Mouse (Mus musculus) G1E (cell line): ENCODE results near the gene Upk1b.

Source experiments
- CTCF ChIP-seq: IDR thresholded peaks from 2 replicates; pipeline ENCODE4 v1.5.1; 2012; ENCODE audit warnings: low read depth, low read length, inconsistent platforms, mixed read lengths
- GATA1 ChIP-seq: IDR thresholded peaks from 2 replicates; pipeline ENCODE4 v1.6.1; 2012; ENCODE audit warnings: borderline replicate concordance, low read length, inconsistent platforms, mixed read lengths
- GATA2 ChIP-seq: IDR thresholded peaks from 2 replicates; pipeline ENCODE4 v1.6.1; 2012; ENCODE audit warnings: low read depth, low read length, inconsistent platforms, borderline replicate concordance
- POLR2AphosphoS5 ChIP-seq: IDR thresholded peaks from 2 replicates; pipeline ENCODE4 v1.6.1; 2012; ENCODE audit warnings: low read depth, low read length, inconsistent platforms; ENCODE audit not compliant: insufficient replicate concordance
- TAL1 ChIP-seq: conservative IDR thresholded peaks from 2 replicates; pipeline ENCODE4 v1.6.1; 2012; ENCODE audit warnings: low read depth, low read length, inconsistent platforms, mixed read lengths

- TF ChIP-seq TAL1, result no peak
- no peak for TF ChIP-seq CTCF
- TF ChIP-seq GATA1, result no peak
- no peak for TF ChIP-seq POLR2AphosphoS5
- TF ChIP-seq GATA2, result no peak
Observed at GRCm38 (mm10) chr16:38769529-38769928, 30.6 kb downstream of the Upk1b start.
